Mouse (Mus musculus) intestine, embryonic 15.5 days (tissue): ENCODE measurements around the gene Rusc2. TPM values are rescaled to one million over a fixed set of nuclear protein-coding genes. Genes with fewer than 3 reads are reported as not detected.

ENCODE experiments used
- ATAC-seq: fragments of 200-750 bp; cut with Nextera tagmentation; 2 replicates; pipeline ENCODE4 v1.8.0; 2017; ENCODE audit warnings: moderate TSS enrichment, moderate library complexity
- H3K27ac ChIP-seq: fragments of 300-500 bp; sonication (generic); 2 replicates; pipeline ENCODE4 v1.5.1; 2015; ENCODE audit warnings: mild to moderate bottlenecking, inconsistent platforms
- H3K27me3 ChIP-seq: fragments of 300-500 bp; sonication (generic); replicated peaks from 2 replicates; pipeline ENCODE4 v1.6.1; 2015; ENCODE audit warnings: inconsistent platforms
- H3K36me3 ChIP-seq: fragments of 300-500 bp; sonication (generic); 2 replicates; pipeline ENCODE4 v1.6.1; 2015; ENCODE audit warnings: inconsistent platforms
- H3K4me1 ChIP-seq: fragments of 300-500 bp; sonication (generic); replicated peaks from 2 replicates; pipeline ENCODE4 v1.6.1; 2015; ENCODE audit warnings: inconsistent platforms
- H3K4me2 ChIP-seq: fragments of 300-500 bp; sonication (generic); replicated peaks from 2 replicates; pipeline ENCODE4 v1.6.1; 2015; ENCODE audit warnings: mild to moderate bottlenecking, inconsistent platforms
- H3K4me3 ChIP-seq: fragments of 300-500 bp; sonication (generic); replicated peaks from 2 replicates; pipeline ENCODE4 v1.5.1; 2015; ENCODE audit warnings: inconsistent platforms
- H3K9ac ChIP-seq: fragments of 300-500 bp; sonication (generic); 2 replicates; pipeline ENCODE4 v1.6.1; 2015; ENCODE audit warnings: inconsistent platforms
- H3K9me3 ChIP-seq: fragments of 300-500 bp; sonication (generic); 2 replicates; pipeline ENCODE4 v1.6.1; 2016; ENCODE audit warnings: inconsistent platforms
- whole genome bisulfite sequencing: fragments of 180-500 bp; shearing (Covaris S2); methylation state at CpG from one replicate; pipeline ENCODE4 v1.1.7; 2015; 5-methylcytosine and 5-hydroxymethylcytosine counted together
- polyA plus RNA-seq: library from polyadenylated mRNA; unstranded; fragments of >200 nt; fragmentation: Nextera tagmentation; extraction: Ambion mirVana; gene quantifications from 2 replicates; pipeline ENCODE4 v1.2.1, GENCODE M21; 2015

Rusc2 gene
- polyA plus RNA-seq, 1 experiment from 2014 or later, result 13.1 TPM

DNA sequence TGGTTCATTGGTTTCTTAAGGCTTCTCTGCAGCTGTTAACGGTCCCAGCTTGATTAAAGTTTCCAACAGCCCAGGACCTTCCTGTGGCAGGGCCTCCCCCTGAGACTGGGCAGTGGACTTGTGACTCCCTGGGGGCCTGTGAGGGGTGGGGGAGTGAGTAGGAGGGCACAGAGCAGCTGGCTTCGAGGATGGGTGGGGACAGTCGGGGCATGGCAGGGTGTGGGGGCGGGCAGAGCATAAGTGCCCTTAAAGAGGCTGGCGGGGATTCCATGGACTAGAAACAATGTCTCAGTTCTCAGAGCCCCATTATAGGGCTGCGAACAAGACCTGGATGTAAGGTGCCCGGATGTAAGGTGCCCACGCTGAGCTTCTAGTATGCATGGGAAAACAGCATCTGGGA, 75.3 kb downstream of the Rusc2 start:
- Histone ChIP-seq H3K4me3 (no peak overlapping the region), H3K9me3 (no peaks in the 10 kb centered on the region), H3K27me3 (peaks cover 17% of the 10 kb centered on the region), H3K4me1 (peaks cover 18% of the 10 kb centered on the region), H3K9ac (no peak overlapping the region), H3K27ac (no peak overlapping the region), H3K4me2 (no peak overlapping the region), H3K36me3 (no peaks in the 10 kb centered on the region)
- 23% methylated on average over 8 of the region's 8 CpGs for WGBS
- no peak for ATAC-seq

GRCm38 (mm10) chr4:43463102-43463501, 81.3 kb downstream of the Rusc2 start:
- Histone ChIP-seq H3K27me3 (no peaks in the 10 kb centered on the region), H3K27ac (no peak overlapping the region), H3K9me3 (no peaks in the 10 kb centered on the region), H3K36me3 (no peaks in the 10 kb centered on the region), H3K9ac (no peak overlapping the region), H3K4me1 (no peaks in the 10 kb centered on the region), H3K4me3 (no peak overlapping the region), H3K4me2 (no peak overlapping the region)
- 91% methylated on average over 5 of the region's 5 CpGs for WGBS
- no peak for ATAC-seq

GRCm38 (mm10) chr4:43465935-43466334, 84.2 kb downstream of the Rusc2 start:
- ATAC-seq, result no peak
- H3K9me3 ChIP-seq, result no peaks in the 10 kb centered on the region
- H3K4me3 ChIP-seq, result no peak overlapping the region
- H3K27ac ChIP-seq, result no peak overlapping the region
- no peaks in the 10 kb centered on the region for H3K36me3 ChIP-seq
- H3K27me3 ChIP-seq, result no peaks in the 10 kb centered on the region
- H3K4me1 ChIP-seq, result no peaks in the 10 kb centered on the region
- no peak overlapping the region for H3K4me2 ChIP-seq
- WGBS, result 87% methylated on average over 6 of the region's 6 CpGs
- H3K9ac ChIP-seq, result no peak overlapping the region

DNA sequence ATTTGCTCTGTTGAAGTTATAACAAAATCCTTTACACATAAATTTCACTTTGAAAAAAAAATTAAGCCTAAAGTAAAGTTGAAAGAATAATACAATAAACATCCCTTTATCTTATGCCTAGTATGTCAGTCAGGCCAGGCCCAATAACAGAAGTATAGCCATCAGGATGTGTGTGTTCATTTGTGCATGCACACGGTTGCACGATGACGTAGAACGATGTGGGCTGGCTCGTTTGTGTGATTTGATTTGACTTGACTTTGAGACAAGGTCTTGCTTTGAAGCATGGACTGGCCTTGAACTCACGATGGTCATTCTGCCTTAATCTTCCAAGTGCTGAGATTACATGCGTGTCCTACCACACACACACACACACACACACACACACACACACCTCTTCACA, 85.1 kb downstream of the Rusc2 start:
- H3K4me2 ChIP-seq, result no peak overlapping the region
- no peak overlapping the region for H3K4me3 ChIP-seq
- ATAC-seq, result no peak
- H3K9me3 ChIP-seq, result no peaks in the 10 kb centered on the region
- no peaks in the 10 kb centered on the region for H3K27me3 ChIP-seq
- no peaks in the 10 kb centered on the region for H3K36me3 ChIP-seq
- WGBS, result 85% methylated on average over 7 of the region's 7 CpGs
- no peaks in the 10 kb centered on the region for H3K4me1 ChIP-seq
- H3K27ac ChIP-seq, result no peak overlapping the region
- no peak overlapping the region for H3K9ac ChIP-seq

GRCm38 (mm10) chr4:43470301-43470700, 88.5 kb downstream of the Rusc2 start:
- no peaks in the 10 kb centered on the region for H3K4me1 ChIP-seq
- H3K27ac ChIP-seq, result no peak overlapping the region
- no peaks in the 10 kb centered on the region for H3K36me3 ChIP-seq
- no peak overlapping the region for H3K4me3 ChIP-seq
- WGBS, result 86% methylated on average over 10 of the region's 10 CpGs
- H3K27me3 ChIP-seq, result no peaks in the 10 kb centered on the region
- no peaks in the 10 kb centered on the region for H3K9me3 ChIP-seq
- H3K4me2 ChIP-seq, result no peak overlapping the region
- H3K9ac ChIP-seq, result no peak overlapping the region
- ATAC-seq, result no peak

DNA sequence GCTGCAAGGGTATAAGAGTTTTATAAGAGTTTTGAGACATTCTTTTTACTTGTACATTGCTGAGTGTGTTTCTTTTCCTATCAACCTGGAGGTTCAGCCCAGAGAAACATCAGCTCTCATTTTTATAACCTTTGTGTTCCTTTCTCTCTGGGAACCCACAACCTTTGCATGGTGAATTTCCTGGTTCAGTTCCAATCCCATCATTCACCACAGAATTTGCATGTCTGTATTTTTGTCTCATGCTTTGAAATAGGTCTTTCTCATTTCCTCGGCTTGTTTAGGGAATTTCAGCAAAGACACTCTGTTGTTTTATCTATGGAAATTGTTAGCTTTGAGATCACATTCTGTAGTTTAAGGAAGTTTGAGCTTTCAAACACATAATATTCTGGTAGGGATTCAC, 91.9 kb downstream of the Rusc2 start:
- no peak overlapping the region for H3K4me2 ChIP-seq
- H3K4me1 ChIP-seq, result no peaks in the 10 kb centered on the region
- WGBS, result 63% methylated on average over 1 of the region's 1 CpGs
- no peaks in the 10 kb centered on the region for H3K36me3 ChIP-seq
- H3K4me3 ChIP-seq, result no peak overlapping the region
- no peaks in the 10 kb centered on the region for H3K27me3 ChIP-seq
- H3K9ac ChIP-seq, result no peak overlapping the region
- no peak for ATAC-seq
- no peak overlapping the region for H3K27ac ChIP-seq
- H3K9me3 ChIP-seq, result no peaks in the 10 kb centered on the region

GRCm38 (mm10) chr4:43476604-43477003, 94.8 kb downstream of the Rusc2 start:
- no peaks in the 10 kb centered on the region for H3K27me3 ChIP-seq
- H3K27ac ChIP-seq, result no peak overlapping the region
- no peak for ATAC-seq
- H3K9me3 ChIP-seq, result no peaks in the 10 kb centered on the region
- H3K4me3 ChIP-seq, result no peak overlapping the region
- no peak overlapping the region for H3K4me2 ChIP-seq
- no peaks in the 10 kb centered on the region for H3K4me1 ChIP-seq
- WGBS, result 86% methylated on average over 6 of the region's 6 CpGs
- no peaks in the 10 kb centered on the region for H3K36me3 ChIP-seq
- no peak overlapping the region for H3K9ac ChIP-seq

Other genes with a start within 250 kb of the Rusc2 start
- 0.85 and 1.1 TPM in 2 replicates for gene Atp8b5, start 114.8 kb upstream of the Rusc2 start, polyA plus RNA-seq
- 0.28 TPM in 1 of 2 replicates, not detected in the other for gene Fam166b, start 47.2 kb downstream of the Rusc2 start, polyA plus RNA-seq
- 6.8 and 7.9 TPM in 2 replicates for gene Tesk1, start 60.0 kb downstream of the Rusc2 start, polyA plus RNA-seq
- gene Cd72, start 72.6 kb downstream of the Rusc2 start, polyA plus RNA-seq, result 2.7 and 2.9 TPM in 2 replicates
- not detected in 2 replicates for gene Sit1, start 101.8 kb downstream of the Rusc2 start, polyA plus RNA-seq
- gene Ccdc107, start 110.9 kb downstream of the Rusc2 start, polyA plus RNA-seq, result 98.8 and 102 TPM in 2 replicates
- gene Arhgef39, start 117.7 kb downstream of the Rusc2 start, polyA plus RNA-seq, result 45.2 and 48.6 TPM in 2 replicates
- 18.0 and 30.0 TPM in 2 replicates for gene Car9, start 125.0 kb downstream of the Rusc2 start, polyA plus RNA-seq
- gene Tpm2, start 141.8 kb downstream of the Rusc2 start, polyA plus RNA-seq, result 510 and 514 TPM in 2 replicates
- gene Creb3, start 180.4 kb downstream of the Rusc2 start, polyA plus RNA-seq, result 62.7 and 69.5 TPM in 2 replicates
- gene Tln1, start 180.7 kb downstream of the Rusc2 start, polyA plus RNA-seq, result 61.4 and 61.9 TPM in 2 replicates
- gene Rgp1, start 196.7 kb downstream of the Rusc2 start, polyA plus RNA-seq, result 20.9 and 23.3 TPM in 2 replicates
- gene Gba2, start 196.9 kb downstream of the Rusc2 start, polyA plus RNA-seq, result 13.7 and 15.4 TPM in 2 replicates
- gene Msmp, start 202.5 kb downstream of the Rusc2 start, polyA plus RNA-seq, result 0.75 TPM in 1 of 2 replicates, not detected in the other
- 6.9 and 8.0 TPM in 2 replicates for gene Npr2, start 250.0 kb downstream of the Rusc2 start, polyA plus RNA-seq